Mouse (Mus musculus) G1E (cell line): ENCODE measurements around the gene Rnf214. TPM values are rescaled to one million over a fixed set of nuclear protein-coding genes. Genes with fewer than 3 reads are reported as not detected.

Experiments
- ATAC-seq: 2 replicates; pipeline ENCODE4 v1.8.0; 2016; ENCODE audit warnings: mild to moderate bottlenecking; ENCODE audit not compliant: insufficient number of reproducible peaks, poor library complexity, low FRiP score, severe bottlenecking; ENCODE audit errors: extremely low read depth
- DNase-seq: peaks from one replicate; pipeline ENCODE4 v3.0.0; 2012; ENCODE audit warnings: low spot score
- H3K27me3 ChIP-seq: 2 replicates; pipeline ENCODE4 v1.6.1; 2012; ENCODE audit warnings: mild to moderate bottlenecking, low read length, inconsistent platforms; ENCODE audit not compliant: insufficient read depth
- H3K36me3 ChIP-seq: replicated peaks from 2 replicates; pipeline ENCODE3; 2012; ENCODE audit warnings: mild to moderate bottlenecking, inconsistent platforms
- H3K4me1 ChIP-seq: 2 replicates; pipeline ENCODE4 v1.6.1; 2012; ENCODE audit warnings: low read depth, low read length, inconsistent platforms, mixed read lengths; ENCODE audit not compliant: insufficient read depth
- H3K4me3 ChIP-seq: 2 replicates; pipeline ENCODE4 v1.5.1; 2012; ENCODE audit warnings: low read depth, mild to moderate bottlenecking, inconsistent platforms, low read length, moderate library complexity, mixed read lengths
- H3K9me3 ChIP-seq: replicated peaks from 2 replicates; pipeline ENCODE4 v1.6.1; 2012; ENCODE audit warnings: inconsistent platforms
- CTCF ChIP-seq: IDR thresholded peaks from 2 replicates; pipeline ENCODE4 v1.5.1; 2012; ENCODE audit warnings: low read depth, low read length, inconsistent platforms, mixed read lengths
- GATA1 ChIP-seq: IDR thresholded peaks from 2 replicates; pipeline ENCODE4 v1.6.1; 2012; ENCODE audit warnings: borderline replicate concordance, low read length, inconsistent platforms, mixed read lengths
- GATA2 ChIP-seq: IDR thresholded peaks from 2 replicates; pipeline ENCODE4 v1.6.1; 2012; ENCODE audit warnings: low read depth, low read length, inconsistent platforms, borderline replicate concordance
- POLR2AphosphoS5 ChIP-seq: IDR thresholded peaks from 2 replicates; pipeline ENCODE4 v1.6.1; 2012; ENCODE audit warnings: low read depth, low read length, inconsistent platforms; ENCODE audit not compliant: insufficient replicate concordance
- TAL1 ChIP-seq: conservative IDR thresholded peaks from 2 replicates; pipeline ENCODE4 v1.6.1; 2012; ENCODE audit warnings: low read depth, low read length, inconsistent platforms, mixed read lengths
- polyA plus RNA-seq: library from polyadenylated mRNA; stranded (reverse); fragments of >175 nt; gene quantifications from 2 replicates; pipeline ENCODE4 v1.2.3, GENCODE M21; 2012
- total RNA-seq, 2 experiments: library from RNA; stranded (forward) in 1 of 2; stranded (reverse) in 1 of 2; fragments of 200-1000 nt in 1 of 2; fragments of >200 nt in 1 of 2; fragmentation: Nextera tagmentation in 1 of 2; gene quantifications; 2 replicates each; pipeline ENCODE4 v1.2.3; 2014 to 2017

Rnf214 gene
- total and polyA plus RNA-seq, 3 experiments = 16.7 to 33.5 (median 31.7) TPM

DNA sequence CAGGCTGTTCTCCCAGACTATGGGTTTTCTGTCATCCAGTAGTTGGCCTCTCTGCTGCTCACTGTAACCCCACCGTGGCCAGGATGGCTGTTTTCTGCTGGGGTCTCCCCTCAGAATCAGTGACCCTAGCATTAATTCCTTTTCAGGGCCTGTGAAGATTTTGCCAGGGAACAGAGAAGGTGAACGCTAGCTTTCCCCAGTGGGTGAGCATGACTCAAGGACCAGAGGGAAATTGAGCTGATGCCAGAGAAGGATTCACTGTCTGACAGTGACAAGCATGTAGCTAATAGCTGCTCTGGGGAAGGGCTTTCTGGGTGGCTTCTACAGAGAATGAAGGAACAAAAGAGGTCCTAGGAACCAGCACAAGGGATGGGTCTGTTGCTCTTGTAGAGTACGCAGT is 61.2 kb downstream of the Rnf214 start:
- H3K27me3 ChIP-seq = peaks cover 41% of the 10 kb centered on the region
- peaks cover 20% of the 10 kb centered on the region for H3K4me1 ChIP-seq
- no peaks in the 10 kb centered on the region for H3K9me3 ChIP-seq
- ATAC-seq = no peak
- no peak overlapping the region for H3K4me3 ChIP-seq
- TF ChIP-seq CTCF (no peak), GATA1 (no peak), TAL1 (no peak), GATA2 (no peak), POLR2AphosphoS5 (no peak)
- H3K36me3 ChIP-seq = no peaks in the 10 kb centered on the region
- no peak for DNase-seq

DNA sequence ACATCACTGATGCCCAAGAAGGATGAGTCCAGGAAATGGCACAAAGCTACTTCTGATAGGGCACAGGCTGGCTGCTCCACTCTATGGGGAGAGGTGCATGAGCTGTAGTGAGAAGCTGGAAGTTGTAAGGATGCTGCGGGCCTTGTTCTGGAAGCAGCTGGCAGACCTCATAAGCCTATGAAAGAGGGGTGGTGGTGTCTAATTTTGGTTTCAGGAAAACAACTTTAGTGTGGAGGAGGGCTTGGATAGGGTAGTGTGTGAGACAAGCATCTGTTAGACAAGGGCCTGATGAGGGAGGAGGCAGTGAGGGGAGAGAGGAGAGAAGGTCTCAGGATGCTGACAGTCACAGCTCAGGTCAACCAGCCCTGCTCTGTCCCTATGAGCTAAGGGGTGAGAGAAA is 62.9 kb downstream of the Rnf214 start:
- Histone ChIP-seq H3K4me3 (no peak overlapping the region), H3K27me3 (peaks cover 42% of the 10 kb centered on the region), H3K9me3 (no peaks in the 10 kb centered on the region), H3K36me3 (no peaks in the 10 kb centered on the region), H3K4me1 (peaks cover 23% of the 10 kb centered on the region)
- TF ChIP-seq CTCF = no peak
- TF ChIP-seq GATA1 = no peak
- TF ChIP-seq TAL1 = no peak
- TF ChIP-seq GATA2 = no peak
- TF ChIP-seq POLR2AphosphoS5 = no peak
- DNase-seq (no peak), ATAC-seq (no peak)

DNA sequence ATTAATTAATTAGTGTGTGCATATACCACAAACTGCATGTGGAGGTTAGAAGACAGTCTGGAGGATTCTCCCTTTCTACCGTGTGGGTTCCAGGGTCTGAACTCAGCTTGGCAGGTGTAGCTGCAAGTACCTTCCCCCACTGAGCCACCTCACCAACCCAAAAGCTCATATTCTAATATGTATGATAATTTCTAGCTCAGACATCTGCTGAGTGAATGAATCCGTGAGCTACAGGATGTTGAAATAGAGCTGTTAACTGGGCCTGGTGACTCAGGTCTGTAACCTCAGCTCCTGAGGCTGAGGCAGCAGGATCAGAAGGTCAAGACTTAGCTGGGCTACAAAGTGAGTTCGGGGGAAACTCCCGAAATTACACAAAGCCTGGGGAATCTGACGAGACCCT is 63.7 kb downstream of the Rnf214 start:
- H3K36me3 ChIP-seq = no peaks in the 10 kb centered on the region
- DNase-seq (no peak), ATAC-seq (no peak)
- H3K4me1 ChIP-seq = peaks cover 23% of the 10 kb centered on the region
- H3K4me3 ChIP-seq = no peak overlapping the region
- peaks cover 48% of the 10 kb centered on the region for H3K27me3 ChIP-seq
- no peaks in the 10 kb centered on the region for H3K9me3 ChIP-seq
- no peak for TF ChIP-seq GATA2
- no peak for TF ChIP-seq TAL1
- TF ChIP-seq POLR2AphosphoS5 = no peak
- no peak for TF ChIP-seq CTCF
- no peak for TF ChIP-seq GATA1

DNA sequence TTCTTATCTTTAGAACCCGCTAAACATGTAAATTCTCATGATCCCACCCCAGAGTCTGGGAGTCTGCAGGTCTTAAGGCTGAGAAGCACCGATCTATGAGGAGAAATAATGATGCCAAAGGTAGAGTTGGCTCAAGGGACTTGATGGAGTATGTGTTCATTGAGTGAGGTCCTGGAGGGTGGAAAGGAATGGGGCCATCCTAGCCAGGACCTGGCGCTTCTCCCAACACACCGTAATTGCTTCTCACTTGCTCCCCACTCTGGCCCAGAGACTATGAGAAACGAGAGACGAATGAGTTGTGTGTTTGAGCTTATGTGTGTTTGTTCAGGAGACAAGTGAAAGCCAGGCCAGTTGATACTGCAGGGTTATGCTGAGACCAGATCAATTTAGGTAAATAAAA is 65.3 kb downstream of the Rnf214 start:
- H3K27me3 ChIP-seq = peaks cover 54% of the 10 kb centered on the region
- TF ChIP-seq POLR2AphosphoS5 = no peak
- TF ChIP-seq GATA1 = no peak
- TF ChIP-seq CTCF = no peak
- no peak for TF ChIP-seq GATA2
- no peak for TF ChIP-seq TAL1
- no peaks in the 10 kb centered on the region for H3K36me3 ChIP-seq
- H3K4me3 ChIP-seq = no peak overlapping the region
- DNase-seq = no peak
- peaks cover 15% of the 10 kb centered on the region for H3K4me1 ChIP-seq
- H3K9me3 ChIP-seq = no peaks in the 10 kb centered on the region
- ATAC-seq = no peak

DNA sequence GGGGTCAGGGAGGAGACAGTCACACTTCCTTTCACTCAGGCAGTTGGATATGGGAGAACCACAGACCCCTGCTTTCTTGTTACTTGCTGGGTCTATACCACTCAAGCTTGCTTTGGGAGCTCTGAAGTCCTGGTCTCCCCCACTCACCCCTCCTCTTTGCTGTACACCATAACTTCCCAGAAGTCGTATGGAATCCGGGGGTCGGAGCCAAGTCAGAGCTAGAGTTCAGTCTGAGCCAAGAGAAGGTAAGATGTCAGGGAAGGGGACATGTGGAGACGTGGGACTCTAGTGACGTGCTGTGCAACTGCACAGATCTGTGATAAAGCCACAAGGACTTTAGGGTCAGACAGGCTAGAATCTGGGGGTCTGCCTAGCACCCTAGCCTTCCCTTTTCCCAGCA is 66.4 kb downstream of the Rnf214 start:
- H3K4me1 ChIP-seq = peaks cover 9% of the 10 kb centered on the region
- H3K36me3 ChIP-seq = no peaks in the 10 kb centered on the region
- no peak for TF ChIP-seq GATA1
- TF ChIP-seq GATA2 = no peak
- TF ChIP-seq CTCF = no peak
- no peak for TF ChIP-seq TAL1
- no peak for TF ChIP-seq POLR2AphosphoS5
- no peak overlapping the region for H3K4me3 ChIP-seq
- H3K9me3 ChIP-seq = no peaks in the 10 kb centered on the region
- ATAC-seq = no peak
- H3K27me3 ChIP-seq = peaks cover 57% of the 10 kb centered on the region
- no peak for DNase-seq

DNA sequence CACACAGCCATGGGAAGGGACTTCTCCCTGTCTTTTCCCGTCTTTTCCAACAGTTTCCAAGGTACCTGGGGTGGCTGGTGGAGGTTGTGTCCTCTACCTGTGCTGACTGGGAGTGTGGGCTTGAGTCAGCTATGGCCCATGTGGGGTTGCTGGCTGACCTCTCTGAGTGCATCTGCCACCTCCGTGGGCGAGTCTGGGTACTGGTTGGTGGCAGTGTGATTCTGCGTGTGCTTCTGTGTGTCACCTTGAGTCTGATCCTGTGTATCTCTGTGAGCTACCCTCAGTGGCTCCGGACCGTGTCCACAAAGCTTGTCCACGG is 66.8 kb downstream of the Rnf214 start:
- H3K4me1 ChIP-seq = peaks cover 9% of the 10 kb centered on the region
- H3K36me3 ChIP-seq = no peaks in the 10 kb centered on the region
- H3K27me3 ChIP-seq = peaks cover 60% of the 10 kb centered on the region
- DNase-seq (no peak), ATAC-seq (no peak)
- no peak overlapping the region for H3K4me3 ChIP-seq
- TF ChIP-seq GATA1 (no peak), GATA2 (no peak), CTCF (no peak), POLR2AphosphoS5 (no peak), TAL1 (no peak)
- no peaks in the 10 kb centered on the region for H3K9me3 ChIP-seq
